Mouse (Mus musculus) neutrophil, adult 5-6 weeks (primary cell): Measurements from ENCODE around the gene Leng8. TPM values are rescaled to one million over a fixed set of nuclear protein-coding genes. Genes with fewer than 3 reads are reported as not detected.

ENCODE experiments used
- ATAC-seq: fragments of 151-379, 151-347 bp; 2 replicates; pipeline ENCODE4 v1.8.0; 2017; ENCODE audit warnings: mild to moderate bottlenecking, moderate TSS enrichment; ENCODE audit not compliant: insufficient number of reproducible peaks, poor library complexity, low FRiP score, severe bottlenecking; ENCODE audit errors: extremely low read depth
- total RNA-seq: library from RNA; stranded (forward); fragments of 200-1000 nt; gene quantifications from 2 replicates; pipeline ENCODE4 v1.2.3, GENCODE M21; 2017

Leng8 gene
- total RNA-seq, result 155 and 160 TPM in 2 replicates

DNA sequence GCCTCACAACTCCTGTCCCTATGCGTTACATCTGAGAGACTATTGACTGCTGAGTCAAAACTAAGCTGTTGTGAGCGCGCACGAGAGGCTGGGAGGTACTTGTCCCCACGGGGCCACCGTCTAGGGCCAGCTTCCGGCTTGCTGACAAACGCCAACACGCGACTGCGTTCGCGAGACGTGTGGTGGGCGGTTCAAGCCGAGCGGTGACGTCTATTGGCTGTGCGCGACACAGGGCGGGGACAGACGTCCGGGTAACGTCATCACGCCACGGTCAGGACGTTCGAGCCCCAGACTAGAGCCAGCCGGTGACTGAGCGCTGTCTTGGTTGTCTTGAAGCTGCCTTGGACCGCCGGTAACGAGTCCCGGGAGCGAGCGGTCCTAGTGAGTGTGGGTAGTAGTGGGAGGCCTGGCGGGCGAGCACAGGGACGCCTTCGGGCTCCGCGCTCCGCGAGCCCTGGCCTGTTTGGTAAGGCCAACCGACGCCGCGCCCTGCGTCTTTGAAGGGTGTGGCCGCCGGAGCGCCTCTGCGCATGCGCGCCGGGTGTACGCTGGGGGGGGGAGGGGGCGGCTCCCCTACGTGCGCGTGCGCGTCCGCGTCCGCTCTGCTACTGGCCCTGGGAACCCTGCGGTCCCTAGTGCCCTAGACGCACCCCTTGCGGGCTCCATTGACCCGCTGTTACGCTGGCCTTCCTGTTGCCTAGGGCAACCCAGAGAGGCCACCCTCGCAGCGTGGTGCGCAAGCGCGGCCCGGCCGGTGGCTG is at the start of gene Leng8:
Gene Leng8 (plus strand): TSS at position 269 of the 761 bp plus-strand sequence.
- peak; percentile 93 for ATAC-seq

DNA sequence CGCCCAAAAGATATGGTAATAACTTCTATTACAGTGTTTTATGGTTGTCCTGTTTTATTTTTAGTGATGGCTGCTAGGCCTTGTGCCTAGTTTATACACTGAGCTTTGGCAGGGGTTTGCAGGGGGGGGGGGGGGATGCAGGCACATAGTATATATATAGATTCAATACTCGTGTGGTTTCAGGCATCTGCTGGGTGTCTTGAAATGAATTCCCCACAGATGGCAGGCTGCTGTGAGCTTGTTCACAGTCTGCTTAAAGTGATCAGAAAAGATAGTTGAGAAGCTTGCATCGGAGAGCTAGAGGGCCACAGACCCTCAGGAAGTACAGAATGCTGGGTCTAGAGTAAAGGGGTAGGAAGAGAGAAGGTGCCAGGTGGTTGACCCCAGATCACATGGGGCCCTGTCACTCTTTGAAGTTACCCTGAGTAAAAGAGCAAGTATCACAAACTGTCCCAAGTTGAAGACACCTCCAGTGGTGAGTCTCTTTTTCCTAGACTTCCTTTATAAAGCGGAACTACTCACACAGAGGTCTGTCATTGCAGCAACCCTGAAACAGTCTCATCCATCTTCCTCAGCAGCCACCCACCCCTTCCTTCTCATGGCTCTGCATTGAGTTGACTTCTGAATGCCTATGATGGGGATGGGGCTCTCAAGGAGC is 49.5 kb upstream of the Leng8 start:
- ATAC-seq, result peak; percentile 48

DNA sequence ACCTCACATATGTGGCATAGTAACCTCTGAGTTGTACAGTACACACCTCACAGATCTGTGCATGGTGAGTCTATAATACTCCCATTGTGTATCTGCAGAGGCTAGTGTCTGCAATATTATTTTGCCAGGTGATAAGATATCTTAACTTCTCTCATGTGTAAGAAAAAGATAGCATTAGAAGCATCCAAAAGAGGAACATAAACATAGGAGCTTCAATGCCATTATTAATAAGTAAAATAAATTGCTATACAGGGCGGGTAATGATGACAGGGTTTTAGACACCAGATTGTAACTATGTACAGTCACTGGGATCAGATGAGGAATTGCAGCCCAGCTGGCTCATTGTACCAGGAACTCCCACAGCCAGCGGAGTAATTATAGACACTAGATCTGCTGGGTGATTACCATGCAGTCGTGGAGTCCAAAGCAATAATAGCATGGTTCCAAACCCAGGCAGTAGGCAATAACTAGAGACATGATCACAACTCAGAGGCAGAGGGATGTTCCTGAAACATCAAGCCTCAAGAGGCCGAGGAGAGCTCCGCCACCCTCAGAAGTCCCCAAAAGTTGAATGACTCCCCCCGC is 48.9 kb upstream of the Leng8 start:
- no peak for ATAC-seq

DNA sequence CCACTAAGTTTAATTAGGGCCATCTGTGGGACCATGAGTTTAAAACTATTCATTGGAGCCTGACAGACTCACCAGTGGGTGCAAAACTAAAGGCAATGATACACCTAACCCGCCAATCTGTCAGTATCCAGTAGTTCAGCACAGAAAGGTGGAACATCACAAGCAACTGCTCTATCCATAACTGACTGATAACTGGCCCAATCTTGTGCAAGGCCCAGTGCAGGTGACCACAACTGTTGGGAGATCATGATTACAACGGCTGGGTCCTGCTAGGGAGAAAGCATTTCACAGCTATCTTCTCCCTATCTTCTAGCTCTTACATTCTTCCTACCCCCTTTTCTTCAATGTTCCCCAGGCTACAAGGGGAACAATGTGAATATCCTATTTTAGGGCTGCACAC is 48.2 kb upstream of the Leng8 start:
- ATAC-seq, result no peak

DNA sequence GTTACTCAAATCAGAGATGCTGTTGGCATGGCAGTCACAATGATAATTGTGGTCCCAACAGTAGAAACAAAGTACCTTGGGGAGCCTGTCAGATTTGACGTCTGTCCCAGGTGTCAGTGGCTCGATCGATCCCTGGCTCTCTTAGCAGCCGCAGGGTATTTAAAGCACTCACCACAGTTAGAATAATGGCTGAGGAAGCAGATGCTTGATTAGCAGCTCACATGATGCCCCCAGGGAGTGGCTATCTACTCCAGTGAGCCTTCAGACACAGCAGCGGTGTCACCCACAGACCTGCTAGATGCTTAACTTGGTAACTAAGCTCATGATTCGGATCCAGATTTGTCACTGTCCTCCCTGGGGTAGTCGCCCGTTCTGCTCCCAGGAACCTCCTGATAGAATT is 45.7 kb upstream of the Leng8 start:
- ATAC-seq, result peak; percentile 48; the same call in 1 of the 2 replicates

DNA sequence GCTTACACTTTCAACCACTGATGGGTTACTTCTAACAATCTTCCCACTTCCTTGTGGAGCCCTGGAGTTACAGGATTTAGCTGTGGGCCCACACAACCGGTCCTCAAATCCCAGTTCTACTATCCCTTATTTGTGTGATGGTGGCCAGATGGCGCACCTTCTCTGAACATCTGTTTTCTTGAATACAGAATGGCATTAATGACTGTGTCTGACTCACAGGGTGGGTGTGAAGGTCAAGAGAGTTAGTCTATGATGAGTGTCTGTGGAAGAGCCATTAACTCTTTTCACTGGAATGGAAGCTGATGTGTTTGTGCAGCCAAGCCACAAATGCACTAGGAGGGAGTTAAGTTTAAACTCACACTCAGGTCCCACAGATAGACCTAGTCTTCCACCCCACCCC is 38.5 kb upstream of the Leng8 start:
- no peak for ATAC-seq

DNA sequence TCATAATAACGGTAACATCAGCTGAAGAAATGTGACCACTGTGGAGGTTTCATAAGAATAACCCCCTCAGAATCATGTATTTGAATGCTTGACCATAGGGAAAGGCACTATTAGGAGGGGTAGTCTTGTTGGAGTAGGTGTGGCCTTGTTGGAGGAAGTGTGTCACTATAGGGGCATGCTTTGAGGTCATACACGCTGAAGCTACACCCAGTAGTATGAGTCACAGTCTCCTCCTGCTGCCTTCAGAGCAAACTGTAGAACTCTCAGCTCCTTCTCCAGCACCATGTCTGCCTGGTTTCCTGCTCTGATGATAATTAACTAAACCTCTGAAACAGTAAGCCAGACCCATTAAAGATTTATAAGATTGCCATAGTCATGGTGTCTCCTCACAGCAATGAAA is 38.0 kb upstream of the Leng8 start:
- ATAC-seq, result peak; percentile 55; the same call in 1 of the 2 replicates

DNA sequence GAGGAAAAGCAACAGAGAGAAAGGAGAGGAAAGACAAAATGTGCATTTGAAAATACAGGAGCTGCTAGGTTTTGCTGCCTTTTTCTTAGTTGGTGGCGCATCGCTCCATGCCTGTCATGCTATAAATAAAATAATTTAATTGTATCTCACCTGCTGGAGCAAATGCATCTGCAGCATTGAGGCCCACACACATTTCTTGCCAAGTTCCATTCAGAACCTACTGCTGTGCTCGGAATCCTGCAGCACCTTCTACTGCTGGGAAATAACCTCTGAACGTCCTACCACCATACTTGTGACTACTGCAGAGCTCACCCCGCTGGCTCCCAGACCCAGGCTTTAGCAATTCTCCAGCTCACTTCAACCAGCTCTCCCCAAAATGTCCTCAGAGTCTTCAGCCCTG is 35.7 kb upstream of the Leng8 start:
- ATAC-seq, result no peak

DNA sequence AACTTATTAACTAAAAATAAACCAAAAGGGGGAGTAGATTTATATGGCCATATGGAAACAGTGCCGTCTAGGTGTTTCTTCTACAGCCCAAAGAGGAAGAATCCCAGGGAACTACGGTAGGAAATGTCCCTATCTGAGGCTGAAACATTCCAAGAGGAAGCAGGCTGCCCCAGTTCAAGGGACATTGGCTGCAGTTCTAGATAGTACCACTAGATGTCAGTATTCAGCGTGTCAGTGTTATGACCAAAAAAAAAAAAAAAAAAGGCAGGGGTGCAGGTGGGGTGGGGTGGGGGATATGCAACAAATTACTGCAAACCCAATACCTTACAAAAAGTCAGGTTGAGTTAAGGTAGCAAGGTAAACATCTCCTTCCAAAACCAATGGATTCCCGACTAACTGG is 33.4 kb upstream of the Leng8 start:
- peak; percentile 75; the same call in 1 of the 2 replicates for ATAC-seq

DNA sequence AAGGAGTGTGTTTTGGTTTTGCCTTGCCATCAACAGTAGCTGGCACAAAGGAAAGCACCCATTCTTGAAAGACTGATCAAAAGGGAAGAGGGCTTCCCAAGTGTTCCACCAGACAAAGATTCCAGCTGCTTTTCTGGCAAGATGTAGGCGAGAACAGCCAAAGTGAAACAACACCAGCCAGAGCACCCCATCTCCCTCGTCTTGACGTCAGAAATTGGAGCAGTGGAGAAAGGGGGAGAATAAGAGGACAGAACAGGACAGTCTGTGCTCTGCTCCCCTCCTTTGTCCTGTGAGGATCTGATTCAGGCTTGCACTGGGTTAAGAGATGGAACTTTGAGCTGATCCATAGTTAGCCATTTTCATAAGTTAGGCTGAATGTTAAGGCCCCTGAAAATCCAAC is 25.1 kb upstream of the Leng8 start:
- no peak for ATAC-seq

DNA sequence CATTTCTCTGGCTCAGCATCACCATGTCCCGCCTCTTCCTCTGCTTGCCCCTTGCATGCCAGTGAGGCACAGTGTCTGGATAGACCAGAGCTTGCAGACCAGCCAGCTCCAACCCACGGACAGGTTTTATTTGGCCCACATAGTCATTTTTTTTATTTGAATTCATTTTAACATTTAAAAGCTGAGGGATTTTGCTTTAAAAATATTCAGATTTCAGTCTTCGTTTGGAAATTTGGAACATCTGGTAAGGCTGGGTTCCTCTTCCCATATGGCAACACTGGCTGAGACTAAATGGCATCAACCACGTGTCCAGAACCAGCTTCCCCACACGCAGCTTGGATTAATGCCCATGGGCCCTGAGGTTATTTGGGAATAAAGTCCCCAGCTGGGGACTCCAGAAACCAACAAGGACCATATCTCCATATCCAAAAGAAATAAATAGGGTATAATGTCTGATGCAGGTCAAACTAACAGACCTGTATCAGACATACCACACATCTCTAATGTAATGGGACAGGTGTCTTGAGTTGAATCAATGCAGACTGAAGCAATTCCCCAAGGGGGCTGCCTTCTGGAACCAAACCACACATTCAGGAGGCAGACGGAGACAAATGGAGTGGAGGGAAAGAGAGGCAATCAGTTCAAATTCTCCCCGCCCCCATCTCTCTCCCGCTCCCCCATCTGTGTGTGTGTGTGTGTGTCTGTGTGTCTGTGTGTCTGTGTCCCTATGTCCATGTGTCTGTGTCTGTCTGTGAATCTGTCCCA is 19.6 kb upstream of the Leng8 start:
- ATAC-seq, result no peak

DNA sequence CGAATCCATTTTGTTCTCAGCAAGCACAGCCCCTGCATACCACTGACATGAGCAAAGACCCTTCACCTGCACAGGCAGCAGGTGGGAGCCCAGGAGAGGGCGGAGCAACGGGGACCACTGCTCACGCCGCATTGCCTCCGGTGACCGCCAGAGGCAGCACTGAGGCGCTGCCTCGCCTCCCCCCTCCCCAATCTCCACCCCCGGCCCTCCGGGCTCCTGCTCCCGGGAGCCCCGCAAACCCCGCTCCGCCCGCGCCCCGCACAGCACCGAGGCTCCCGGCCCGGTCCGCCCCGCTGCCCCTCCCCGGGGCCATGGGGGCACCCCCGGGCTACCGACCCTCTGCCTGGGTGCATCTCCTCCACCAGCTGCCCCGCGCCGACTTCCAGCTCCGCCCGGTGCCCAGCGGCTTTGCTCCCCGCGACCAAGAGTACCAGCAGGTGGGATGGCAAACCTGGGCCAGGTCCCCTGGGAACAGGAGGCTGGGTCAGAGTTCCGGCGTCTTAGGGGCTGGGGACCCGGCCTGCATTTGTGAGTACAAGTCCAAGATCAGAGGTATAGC is 17.4 kb upstream of the Leng8 start, which contains the start of gene Ttyh1:
Gene Ttyh1 (plus strand): TSS at position 65 of the 559 bp plus-strand sequence.
- ATAC-seq, result no peak

DNA sequence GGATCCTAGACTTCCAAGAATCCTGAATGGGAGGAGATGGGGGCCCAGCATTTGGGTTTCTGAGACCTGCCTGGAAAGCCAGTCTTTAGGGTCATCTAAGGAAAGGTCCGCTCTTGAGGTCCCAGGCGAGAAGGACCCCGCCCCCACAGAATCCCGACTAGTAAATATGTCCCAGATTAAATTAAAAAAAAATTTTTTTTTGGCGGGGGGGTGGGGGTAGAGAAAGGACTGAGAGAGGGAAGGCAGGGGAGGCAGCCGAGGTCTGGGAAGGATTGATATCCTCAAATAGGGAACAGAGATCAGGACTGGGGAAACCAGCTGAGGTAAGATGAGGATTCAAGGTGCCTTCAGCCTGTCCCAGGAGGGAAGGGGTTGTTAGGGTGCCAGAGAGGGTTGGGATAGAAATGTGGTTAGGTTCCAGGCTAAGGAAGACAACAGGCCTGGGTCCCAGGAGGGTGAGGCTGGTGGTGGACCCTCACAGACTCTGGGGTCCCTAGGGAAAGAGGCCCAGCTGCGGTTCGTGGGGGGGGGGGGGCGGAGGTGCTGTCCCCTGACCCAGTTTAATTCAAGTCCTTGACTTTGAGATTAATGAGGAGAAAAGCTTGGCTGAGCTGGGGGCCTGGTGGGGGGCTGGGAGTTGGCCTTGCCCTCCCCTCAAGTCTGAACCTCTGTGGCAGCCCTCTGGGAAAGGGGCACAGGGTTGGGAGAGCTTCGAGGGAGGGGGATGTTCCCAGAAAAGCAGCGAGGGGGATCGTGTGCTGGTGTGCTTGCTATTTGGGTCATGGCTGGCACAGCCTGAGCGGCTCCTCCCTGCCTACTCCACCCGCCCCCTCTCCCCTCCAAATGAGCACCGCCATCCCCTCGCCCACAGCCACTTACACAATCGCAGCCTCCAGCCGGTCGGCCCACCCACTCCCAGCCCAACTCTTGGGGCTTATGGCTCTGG is 16.6 kb upstream of the Leng8 start:
- no peak for ATAC-seq

DNA sequence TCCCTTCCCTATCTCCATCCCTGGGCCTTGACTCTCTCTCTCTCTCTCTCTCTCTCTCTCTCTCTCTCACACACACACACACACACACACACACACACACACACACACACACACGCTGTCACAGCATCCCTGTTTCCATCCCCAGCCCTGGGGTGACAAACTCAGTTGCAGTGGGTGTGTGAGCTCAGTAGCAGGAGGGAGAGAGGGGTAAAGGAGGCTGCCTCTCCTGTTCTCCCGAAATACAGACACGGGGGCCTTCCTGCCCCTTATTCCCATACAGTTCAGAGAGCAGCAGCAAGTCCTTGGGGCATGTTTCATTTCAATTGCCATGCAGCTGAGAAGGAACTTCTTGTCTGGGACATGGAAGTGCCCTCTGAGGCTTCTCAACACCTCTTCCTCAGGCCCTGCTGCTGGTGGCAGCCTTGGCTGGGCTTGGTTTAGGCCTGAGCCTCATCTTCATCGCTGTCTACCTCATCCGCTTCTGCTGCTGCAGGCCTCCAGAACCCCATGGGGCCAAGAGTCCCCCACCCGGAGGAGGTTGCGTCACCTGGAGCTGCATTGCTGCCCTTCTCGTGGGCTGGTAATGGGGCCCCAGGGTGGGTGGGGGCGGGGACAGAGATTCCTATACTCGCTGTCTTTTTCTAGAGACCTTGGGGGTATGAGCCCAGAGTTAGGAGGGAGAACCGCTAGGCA is 14.6 kb upstream of the Leng8 start:
- no peak for ATAC-seq

DNA sequence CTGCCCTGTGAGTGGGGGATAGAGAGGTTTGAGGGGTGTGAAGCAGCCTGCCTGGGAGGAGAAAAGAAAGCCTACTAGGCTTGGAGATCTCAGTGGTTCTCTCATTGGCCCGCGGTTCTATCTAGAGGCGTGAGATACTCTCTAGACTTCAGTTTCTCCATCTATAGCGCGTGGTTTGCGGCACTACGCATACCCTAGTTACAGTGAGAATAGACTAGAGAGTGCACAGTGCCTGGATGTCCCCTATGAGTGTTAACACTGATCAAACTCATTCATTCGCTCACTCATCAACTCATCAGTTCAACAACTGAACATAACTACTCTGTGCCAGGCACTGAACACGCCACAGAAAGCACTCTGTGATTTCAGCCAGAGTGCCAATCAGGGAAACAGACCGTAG is 14.1 kb upstream of the Leng8 start:
- ATAC-seq, result no peak

DNA sequence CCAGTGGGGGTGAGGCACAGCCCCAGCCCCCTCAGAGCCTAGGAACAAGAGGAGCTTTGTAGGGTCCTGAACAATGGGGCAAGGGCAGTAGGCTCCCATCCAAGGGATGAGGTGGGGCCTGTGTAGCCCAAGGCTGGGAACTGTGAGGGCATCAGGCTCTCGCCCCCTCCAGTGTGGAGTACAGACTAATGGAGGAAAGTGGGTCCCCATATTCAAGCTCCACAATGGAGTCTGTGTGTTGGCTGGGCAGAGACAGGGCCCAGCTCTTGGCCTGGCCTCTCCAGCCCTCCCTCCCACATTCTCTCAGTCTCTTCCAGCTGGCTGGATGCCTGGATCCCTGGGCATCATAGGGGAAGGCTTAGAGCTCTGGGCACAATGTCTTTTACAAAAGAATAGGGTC is 13.1 kb upstream of the Leng8 start:
- ATAC-seq, result no peak

DNA sequence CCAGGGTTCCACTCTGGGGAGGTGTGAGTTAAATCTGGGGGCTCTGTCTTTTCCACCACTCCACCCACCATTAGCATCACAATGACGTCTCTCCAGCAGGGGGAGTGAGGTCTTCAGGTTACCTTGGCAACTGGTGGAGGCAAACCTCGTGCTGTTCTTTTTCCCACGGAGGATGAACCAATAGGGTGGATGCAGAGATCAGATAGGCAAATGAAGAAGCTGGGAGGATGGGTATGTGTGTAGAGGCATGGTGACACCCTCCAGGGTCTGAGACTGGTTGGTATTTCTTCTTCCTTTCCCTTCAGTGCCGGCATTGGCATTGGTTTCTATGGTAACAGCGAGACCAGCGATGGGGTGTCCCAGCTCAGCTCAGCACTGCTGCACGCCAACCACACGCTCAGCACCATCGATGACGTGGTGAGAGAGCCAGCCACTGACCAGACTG is 12.5 kb upstream of the Leng8 start:
- ATAC-seq, result peak; percentile 60
